Mouse (Mus musculus) thymus, postnatal 25 days (tissue): ENCODE data around the gene Tpst1.
"Not testable (repeated sequence)": the region's sequence is repeated elsewhere in the genome, so short reads cannot be mapped to it uniquely, and the experiment has no call there.

Experiments
- DNase-seq: peaks from one replicate; pipeline ENCODE4 v3.0.0; 2022

Gene Tpst1

DNA sequence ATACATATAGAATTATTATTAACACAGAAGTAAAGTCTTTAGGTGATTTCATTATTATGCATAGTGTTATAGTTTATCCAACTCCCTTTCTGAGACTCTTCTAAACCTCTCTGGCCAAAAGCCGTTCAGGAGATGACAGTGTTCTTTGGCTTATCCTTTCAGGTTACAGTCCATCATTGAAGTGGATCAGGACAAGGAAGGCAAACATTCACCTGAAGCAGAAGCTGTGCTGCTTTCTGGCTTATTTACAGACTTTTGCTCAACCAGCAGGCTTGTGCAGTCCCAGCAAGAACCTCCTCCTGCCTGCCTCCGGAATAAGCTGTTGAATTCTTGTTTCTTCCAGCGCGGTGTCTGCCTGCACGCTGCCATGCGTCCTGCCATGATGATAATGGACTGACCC is at the start of gene Tpst1:
Gene Tpst1, plus strand, starts transcription at position 301 of the 400 bp plus-strand sequence.
- DNase-seq: no peak

DNA sequence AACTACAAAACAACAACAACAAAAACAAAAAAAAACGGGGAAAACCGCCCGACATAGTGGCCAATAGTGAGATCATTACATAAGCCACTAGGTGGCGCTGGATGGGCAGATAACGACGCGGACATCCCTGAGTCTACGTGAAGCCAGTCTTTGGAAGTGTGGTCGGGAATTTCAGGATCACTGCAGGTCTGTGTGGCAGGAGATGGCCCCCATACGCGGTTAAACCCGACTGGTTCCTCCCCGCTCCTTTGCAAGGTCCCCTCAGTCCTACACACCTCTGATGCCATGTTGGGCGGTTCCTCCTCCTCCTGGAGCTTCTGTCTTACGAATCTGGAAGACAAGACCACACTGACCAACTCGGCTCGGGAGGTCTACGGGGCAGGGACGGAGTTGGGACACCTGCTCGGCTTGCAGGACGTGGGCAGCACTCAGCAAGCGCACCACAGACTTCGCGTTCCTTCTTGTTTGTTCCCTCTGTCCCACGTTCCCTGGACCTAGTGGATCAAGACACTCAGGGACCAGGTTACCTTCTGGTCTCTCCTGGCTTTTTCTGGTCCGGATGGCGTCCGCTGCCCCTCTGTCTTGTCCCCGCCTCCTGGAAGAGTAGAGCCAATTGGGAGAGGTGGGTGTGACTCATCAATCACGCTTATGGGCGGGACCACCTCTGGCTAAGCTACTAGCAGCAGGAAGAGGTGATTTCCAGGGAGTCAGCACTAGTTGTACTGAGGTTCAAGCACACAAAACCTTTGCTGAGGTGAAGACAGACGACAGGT is 49.2 kb upstream of the Tpst1 start:
- DNase-seq: peak; percentile 79

DNA sequence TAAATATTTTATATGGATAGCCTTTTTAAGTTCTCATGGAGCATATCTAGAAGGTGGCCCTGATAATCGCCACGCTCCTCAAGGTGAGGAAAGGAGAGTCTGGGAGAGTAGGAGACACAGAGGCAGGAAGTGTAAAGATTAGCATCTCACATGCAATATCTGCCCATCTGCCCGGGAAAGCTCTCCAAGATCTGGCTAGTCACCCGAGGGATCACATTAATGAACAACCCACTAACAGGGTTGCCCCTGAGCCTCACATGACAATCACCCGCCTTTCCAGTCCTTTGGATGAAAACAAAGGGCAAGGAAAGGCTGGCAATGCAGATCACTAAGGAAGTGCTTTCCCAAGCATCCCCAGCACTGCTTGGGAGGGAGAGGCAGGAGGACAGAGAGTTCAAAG is 46.0 kb upstream of the Tpst1 start:
- DNase-seq: no peak

DNA sequence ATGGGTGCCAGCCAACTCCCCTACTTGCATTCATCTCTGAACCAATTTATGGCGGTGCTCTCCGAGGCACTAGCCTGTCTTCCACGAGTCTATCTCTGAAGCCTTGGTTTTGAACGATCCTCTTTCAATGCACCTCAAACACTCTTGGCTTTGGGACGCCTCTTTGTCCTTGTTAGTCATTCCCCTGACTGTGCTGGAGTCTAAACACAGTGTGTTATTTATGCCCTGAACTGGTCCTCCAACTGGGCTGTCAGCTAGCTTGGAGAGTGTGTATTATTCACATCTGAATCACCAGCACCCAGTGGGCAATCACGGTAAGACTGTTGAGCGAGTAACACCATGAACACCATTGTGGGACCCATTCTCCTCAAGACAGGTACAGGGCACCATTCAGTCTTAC is 45.4 kb upstream of the Tpst1 start:
- DNase-seq: no peak

DNA sequence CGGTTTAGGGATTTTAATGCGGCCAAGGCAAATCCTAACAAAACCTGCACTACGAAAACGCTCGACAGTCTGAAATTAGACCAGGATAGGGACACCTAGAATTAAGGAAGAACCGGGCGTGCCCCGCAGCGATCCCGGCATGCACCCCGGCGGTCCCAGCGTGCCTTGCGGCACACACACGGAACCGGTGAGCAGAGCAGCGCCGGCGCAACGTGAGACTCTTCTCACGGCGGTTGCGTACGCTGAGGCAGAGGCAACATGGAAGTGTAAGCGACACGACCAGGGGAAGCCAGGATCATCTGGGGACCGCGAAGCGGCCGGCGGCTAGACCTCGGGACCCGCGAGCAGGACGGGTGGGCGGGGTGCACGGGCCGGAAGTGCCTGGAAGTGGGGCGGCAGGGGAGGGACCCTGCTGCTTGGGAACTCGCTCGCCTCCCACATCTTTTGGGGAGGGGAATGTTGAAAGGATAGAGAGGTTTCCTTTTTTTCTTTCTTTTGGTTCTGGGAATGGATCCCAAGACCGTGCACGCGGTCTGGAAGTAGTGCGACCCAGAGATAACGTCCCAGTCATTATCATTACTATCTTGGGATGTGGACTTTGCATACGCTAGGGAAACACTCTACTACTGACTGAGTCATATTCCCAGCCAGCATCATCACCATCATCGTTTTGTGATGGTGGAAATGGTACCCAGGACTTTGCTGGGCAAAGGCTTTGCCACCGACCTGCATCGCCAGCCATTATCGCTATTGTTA is 43.8 kb upstream of the Tpst1 start, which contains the start of the genes Asl and Crcp:
Gene Asl, minus strand, starts transcription at position 106 of the 756 bp plus-strand sequence.
Gene Crcp, plus strand, starts transcription at position 149 of the 756 bp plus-strand sequence.
- peak; percentile 83 for DNase-seq

DNA sequence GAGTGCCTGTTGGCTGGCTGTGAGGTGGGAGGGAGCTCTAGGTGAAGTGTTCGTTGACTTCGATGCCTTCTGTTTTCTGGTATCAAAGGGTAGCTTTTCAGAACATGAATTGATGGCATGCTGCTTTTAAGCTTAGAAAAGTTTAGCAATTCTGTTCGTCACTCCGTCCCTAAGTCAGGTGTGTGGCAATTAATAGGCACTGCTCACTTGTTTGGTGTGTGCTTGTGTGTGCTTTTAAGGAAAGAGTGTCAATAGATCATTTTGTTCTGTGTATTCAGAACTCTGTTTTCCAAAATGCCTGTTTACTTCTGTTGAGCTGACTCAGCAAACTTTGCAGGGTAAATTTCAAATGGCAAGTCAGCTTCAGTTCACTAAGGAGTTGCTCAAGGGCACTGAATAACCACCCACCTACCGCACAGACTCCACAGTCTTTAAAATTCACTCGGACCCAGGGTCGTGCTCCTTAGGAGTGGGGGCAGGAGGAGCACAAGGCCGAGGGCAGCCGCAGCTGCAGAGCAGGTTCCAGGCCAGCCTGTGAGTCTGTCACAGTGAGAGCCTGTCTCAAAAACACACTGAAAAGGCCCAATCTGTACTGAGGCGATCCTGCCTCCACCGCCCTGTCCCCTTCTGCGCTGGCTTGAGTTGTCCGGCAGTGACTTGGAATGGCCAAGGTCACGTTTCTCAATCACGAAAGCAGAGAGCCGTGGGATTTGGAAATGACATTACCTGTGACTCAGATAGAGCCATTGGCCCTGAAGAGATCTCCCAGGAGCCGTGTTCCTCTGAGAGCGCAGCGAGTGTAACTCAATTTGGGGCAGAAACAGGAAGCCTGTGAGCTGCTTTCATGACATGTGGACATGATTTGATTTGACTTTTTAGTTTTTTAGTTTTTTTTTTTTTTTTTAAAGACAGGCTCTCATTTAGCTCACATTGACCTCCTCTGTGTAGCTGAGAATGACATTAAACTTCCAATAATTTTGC is 41.4 kb upstream of the Tpst1 start:
- DNase-seq: no peak

DNA sequence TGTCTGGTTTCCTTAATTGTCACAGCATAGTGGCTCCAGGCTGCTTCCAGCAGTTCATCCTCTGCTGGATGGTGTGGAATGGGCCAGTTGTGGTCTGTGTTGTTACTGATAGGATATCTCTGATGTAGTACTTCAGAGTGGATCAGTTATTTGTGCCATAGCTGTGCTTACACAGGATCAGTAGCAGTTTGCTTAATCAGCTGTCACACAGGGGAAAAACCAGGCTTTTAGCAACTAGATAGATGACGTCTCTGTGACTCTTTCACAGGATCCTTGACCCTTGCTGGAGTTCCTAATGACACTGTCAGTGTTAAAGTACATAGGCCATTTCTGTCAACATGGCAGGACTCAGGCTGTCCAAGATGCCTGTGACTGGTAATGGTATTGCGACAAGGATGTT is 39.3 kb upstream of the Tpst1 start:
- no peak for DNase-seq

DNA sequence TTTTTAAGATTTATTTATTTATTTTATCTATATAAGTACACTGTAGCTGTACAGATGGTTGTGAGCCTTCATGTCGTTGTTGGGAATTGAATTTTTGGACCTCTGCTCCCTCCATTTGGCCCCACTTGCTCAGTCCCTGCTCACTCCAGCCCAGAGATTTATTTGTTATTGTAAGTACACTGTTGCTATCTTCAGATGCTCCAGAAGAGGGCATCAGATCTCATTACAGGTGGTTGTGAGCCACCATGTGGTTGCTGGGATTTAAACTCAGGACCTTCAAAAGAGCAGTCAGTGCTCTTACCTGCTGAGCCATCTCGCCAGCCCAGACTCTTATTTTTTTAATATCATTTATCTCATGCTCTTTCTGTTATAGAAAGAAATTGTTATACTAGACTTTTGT is 36.8 kb upstream of the Tpst1 start:
- DNase-seq: not testable (repeated sequence)

DNA sequence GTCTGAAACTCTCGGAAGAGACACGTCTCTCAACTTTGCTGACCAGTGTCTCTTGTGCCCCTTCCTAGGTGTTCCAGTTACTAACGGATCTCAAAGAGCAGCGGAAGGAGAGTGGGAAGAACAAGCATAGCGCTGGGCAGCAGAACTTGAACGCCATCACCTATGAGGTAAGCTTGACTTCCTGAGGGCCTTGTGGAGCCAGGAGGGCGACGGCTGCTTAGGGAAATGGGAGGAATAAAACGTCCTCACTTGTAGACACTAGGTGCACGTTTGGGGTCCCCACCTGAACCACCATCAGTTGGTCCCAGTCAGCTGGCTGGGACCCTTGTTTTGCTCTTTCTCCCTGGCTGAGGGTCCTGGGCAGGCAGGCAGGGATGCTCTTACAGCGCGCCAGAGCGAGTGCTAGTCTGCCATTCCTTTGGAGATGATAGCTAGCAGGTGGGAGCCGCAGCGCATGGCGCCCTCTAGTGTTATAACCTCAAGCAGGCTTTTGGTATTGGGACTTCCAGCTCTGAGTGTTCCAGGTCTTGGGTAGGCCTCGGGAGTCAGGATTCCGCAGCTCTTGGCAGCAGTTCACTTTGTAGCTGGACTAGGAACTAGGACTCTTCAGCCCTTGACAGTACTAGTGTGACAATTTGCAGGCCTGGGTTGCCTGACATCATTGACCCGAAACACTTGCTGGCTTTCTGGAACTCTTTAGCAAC is 35.2 kb upstream of the Tpst1 start:
- peak; percentile 44 for DNase-seq

DNA sequence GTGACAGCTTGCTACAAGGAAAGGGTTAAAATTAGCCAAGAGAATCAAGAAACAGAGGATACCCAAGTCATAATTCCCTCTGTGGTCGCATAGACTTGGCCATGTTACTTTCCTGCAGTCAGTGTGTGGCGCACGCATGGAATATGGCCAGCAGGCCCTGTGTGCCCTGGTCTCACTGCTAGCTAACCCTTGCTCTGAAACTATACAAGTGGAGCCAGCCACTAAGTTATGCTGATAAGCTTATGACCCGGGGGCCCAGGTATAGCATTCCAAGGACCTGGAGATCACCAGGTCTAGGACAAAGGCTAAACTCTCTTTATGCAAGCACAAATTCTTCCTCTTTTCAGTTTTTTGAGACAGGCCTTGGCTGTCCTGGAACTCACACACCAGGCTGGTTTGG is 32.3 kb upstream of the Tpst1 start:
- DNase-seq: no peak

DNA sequence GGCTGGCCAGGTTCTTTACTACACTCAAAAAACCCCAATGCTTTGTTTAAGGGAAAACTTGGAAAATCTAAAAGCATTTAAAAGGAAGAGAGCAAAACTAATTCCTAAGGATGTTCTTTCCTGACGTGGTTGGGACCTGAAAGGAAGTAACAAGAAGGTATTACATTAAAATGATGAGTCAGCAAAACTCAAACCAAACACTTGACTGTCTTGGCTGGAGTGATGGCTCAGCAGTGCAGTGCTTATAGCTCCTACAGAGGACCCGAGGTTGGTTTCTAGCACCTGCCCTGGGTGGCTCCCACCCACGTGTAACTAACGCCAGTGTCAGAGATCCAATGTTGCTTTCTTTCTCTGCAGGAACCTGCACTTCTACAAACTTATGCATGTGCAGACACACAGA is 31.9 kb upstream of the Tpst1 start:
- no peak for DNase-seq

DNA sequence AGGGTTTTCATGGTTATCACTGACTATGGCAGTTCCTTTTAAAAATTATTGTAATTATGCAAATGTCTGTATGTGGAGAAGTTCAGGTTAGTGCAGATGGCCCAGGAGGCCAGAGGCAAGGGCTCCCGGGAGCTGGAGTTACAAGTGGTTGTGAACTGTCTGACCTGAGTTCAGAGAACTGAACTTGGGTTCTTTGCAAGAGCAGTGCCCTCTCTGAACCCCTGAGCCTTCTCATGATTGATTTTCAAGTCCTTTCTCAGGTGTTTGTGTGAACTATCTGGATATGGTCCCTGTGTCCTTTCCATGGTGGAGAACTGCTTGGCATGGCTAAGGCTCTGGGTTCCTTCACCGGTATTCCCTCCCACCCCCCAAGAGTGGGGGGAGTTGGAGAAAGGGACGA is 29.4 kb upstream of the Tpst1 start:
- DNase-seq: no peak

DNA sequence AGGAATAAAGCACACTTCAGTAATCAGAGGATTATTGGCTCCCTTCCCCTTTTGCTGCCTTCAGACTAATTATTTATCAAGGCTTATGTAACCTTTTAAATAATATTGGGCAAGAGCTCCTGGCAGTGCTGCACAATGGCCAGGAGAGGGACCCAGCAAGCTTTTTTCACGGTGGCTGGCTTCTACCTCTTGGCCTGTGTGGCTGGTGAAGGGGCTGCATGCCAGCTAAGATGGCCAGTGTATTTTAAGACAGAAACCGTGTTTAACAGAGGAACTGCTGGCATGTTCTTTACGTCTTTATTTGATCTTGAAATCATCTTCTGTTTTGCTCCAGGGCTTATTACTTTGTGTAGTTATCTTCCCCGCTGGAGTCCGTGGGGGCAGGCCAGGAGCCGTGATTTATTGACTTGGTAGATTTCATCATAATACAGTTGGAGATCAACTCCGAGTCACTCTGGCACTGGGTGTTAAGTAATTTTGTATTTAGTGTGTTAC is 28.9 kb upstream of the Tpst1 start:
- no peak for DNase-seq

DNA sequence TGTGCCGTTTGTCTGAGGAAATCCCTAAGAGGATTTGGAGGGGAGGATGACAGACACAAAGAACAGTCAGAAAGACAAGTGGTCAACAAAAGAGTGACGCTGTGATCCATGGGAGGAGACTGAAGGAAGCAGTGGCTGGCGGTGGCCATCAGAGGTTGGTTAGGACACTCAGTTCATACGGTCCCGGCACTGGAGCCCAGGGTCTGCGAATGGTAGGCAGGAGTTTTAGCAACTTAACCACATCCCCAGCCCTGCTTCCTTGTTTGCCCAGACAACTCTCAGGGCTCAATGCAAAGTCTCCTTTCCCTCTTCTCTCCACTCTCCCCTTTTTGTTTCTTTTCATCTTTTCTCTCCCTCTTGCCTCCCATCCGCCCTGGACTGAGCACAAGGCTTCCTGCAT is 27.0 kb upstream of the Tpst1 start:
- no peak for DNase-seq

DNA sequence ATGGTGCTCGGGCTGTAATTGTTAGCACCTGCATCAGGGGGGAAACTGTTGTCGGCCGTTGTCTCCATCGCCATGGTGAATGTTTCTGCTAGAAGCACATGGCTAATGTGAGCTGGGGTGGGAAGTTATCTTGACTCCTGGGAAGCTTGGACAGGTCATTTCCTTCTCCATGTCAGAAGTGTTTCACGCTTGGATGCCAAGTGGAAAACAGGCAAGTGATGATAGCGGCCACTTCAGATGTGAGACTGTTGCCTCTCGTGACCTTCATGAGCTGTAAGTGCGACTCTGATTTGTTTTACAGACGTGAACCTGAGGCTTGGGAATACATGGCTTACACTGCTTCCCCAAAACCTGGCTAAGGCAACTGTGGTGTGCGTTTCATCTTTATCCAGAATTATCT is 26.5 kb upstream of the Tpst1 start:
- DNase-seq: no peak

DNA sequence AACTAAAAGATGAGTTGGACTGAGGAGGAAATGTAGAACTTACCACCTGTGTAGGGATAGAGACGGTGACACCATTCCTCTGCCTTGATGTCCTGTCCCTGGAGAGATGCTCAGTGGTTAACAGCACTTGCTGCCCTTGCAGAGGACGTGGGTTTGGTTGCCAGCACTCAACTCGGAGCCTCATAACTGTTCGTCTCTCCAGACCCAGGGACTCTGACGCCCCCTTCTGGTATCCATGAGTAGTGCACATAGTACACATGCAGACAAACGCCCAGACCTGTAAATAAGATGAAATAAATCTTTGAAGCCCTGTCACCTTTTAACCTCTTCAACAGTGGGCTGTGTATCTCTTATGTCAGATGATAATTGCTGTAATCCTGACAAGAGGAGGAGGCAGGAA is 26.1 kb upstream of the Tpst1 start:
- DNase-seq: no peak

DNA sequence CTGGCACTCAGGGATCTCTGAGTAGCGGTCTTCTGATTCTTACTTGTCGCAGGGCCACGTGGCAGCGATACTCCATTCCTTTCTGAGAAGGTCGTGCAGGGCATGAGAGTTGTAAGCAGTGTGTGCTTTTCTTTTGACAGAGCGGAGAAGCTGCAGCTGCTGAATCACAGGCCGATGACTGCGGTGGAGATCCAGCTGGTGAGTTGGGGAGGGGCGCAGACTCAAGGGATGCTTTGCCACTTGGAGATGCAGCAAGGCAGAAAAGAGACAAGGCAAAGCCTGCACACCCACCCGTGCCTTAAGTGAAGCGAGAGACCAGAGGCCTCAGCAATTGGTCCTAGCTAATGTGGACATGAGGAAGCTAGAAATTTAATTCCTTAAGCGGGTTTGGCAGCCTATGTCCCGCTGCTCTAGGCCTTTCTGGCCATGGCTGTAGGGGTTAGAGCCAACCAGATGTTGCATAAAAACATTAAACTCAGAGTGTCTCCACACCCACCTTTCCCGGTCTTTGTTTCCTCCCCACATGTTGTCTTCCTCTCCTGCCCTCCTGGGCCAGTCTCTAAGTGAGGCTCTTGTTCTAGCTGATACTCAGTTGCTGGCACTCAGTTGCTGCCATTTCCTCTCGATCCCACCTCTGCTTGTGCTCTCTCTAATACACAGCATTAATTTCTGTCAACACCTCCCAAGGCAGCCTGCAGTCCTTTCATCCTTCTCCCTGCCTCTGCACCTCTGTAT is 24.2 kb upstream of the Tpst1 start:
- no peak for DNase-seq

DNA sequence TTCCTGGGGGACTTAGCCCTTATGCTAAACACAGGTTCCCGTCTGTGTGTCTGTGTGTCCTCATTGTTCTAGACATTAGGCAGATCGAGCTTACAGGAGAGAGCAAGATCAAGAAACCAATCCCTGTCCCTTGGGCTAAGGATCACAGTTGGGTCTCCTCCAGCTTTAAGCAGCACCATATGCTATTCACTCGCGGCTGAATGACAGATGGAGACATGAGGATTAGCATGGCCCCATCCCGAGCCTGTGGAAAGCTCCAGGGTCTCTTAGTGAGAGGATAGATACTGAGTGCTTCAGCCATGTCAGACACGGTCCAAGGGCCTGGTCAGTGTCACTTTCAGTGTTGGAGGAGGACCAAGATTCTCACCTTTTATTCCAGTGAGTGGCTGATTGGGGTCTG is 22.7 kb upstream of the Tpst1 start:
- no peak for DNase-seq

DNA sequence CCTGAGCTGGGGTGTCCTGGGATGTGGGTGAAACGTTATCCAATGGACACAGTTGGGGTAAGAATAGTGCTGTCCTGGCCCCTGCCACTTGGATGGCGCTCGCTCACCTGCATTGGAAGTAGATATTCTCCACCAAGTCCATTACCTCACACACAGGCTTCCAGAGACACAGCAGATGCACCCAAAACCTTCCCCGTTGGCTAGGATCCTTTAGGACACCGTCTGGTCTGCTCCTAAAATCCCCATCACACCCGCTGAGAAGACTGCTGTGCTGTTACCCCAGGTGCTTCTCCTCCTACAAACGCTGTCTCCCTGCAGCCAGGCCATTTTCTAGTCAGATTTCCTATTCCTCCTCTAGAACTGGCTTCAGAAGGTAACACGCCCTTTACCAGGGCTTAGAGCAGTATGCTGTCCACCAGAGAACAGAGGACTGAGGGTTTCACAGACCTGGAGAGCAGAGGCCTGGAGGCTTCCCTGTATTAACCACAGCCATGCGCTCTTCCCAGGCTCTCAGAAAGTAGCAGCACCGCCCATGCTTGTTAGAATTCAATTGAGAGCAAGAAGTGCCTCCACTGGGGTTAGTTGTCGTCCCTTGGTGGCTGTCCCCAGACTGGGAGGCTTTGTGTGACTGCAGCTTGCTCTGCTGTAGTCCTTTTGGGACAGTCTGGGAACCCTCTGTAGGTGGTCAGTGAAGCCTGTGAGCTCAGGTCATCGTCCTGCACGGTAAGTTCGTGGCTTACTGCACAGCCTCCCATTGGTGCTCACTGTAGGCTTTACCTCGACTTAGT is 21.9 kb upstream of the Tpst1 start:
- DNase-seq: no peak

DNA sequence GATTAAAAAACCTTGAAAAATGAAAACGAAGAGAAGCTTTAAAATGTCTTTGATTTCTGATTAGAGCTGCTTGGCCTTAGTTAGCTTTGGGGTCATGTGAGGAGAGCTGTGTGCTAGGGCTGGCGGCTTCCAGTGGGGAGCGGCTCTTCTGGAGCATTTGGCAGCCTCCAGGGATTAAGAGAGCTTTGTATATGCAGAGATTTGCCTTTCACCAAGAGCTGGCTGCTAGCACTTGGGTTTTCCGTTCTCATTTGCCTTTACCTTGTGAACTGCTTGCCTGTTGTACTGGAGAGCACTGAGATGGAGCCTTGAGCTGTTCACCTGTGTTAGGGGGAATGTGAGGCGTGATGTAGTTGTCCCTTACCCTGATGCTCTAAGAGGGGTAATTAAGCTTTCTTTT is 20.6 kb upstream of the Tpst1 start:
- no peak for DNase-seq

DNA sequence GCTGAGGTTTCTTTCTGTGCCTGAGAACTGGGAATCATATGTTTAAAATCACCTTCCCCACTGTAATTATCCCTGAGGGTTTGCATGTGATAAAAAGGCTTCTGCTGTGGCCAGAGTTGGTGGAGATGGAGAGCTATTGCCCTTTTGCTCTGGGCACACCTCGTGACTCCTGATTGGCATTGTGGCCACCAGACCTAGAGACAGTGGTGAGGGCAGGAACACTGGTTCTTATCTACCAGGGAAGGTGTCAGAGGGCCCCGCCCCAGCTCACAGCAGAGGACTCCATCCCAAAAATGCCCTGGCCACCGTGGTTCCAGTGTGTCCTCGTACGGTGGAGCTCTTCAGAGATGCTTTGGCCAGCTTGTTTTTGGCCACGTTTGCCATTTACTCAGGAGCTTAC is 20.2 kb upstream of the Tpst1 start:
- no peak for DNase-seq
